Mouse (Mus musculus): ENCODE results near the gene Tiam1.

- TF ChIP-seq EP300 (IDR thresholded peaks at IDR 0.05), result no peak
- TF ChIP-seq CTCF (IDR thresholded peaks at IDR 0.05), result no peak
Measured at GRCm38 (mm10) chr16:90104714-90105459, 38.7 kb downstream of the Tiam1 start.
